In the genomic region with DNA sequence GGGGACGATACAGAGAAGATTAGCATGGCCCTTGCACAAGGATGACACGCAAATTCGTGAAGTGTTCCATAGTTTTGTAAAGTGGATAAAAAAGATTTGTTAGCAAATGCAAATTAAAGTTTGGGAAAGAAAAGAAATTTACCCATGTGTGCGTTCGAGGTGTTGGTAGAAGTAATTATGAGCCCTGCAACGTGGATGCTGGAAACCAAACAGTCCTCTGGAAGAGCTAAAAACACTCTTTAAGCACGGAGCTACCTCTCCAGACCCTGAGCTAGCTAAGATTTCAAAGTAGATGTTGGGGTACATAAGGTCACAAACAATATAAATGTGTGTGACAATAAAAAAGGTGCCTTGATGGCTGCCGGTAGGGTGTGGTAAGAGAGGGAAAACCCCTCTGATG, we compare ENCODE assay signal across 7 mouse cellular contexts. TPM values are rescaled to one million over a fixed set of nuclear protein-coding genes. Genes with fewer than 3 reads are reported as not detected.
DNase-seq lines count a peak whose midpoint lies in the region; ATAC-seq and TF ChIP-seq lines count a peak whose summit lies in the region.

No protein-coding gene starts in this region.

- peak overlapping the region; percentile 98 for H3K4me3 ChIP-seq in megakaryocyte, embryonic 14.5 days (replicated peaks)
- peak overlapping the region; percentile 80 for H3K4me3 ChIP-seq in forebrain, embryonic 12.5 days (replicated peaks)
- H3K4me3 ChIP-seq in limb, embryonic 14.5 days (replicated peaks; ENCODE audit: low read length), result peak overlapping the region; percentile 62
- peak overlapping the region; percentile 93 for H3K4me3 ChIP-seq in stomach, embryonic 16.5 days (replicated peaks; ENCODE audit: low read length)

- no peak for ATAC-seq in megakaryocyte, adult 5-6 weeks (ENCODE audit: poor library complexity, severe bottlenecking)
- ATAC-seq in forebrain, embryonic 12.5 days (ENCODE audit: low FRiP score), result no peak
- no peak for ATAC-seq in limb, embryonic 14.5 days (ENCODE audit: low FRiP score, low read depth)
- no peak for ATAC-seq in stomach, embryonic 16.5 days (ENCODE audit: insufficient read depth, low FRiP score)

- no peak overlapping the region for H3K27ac ChIP-seq in forebrain, embryonic 12.5 days
- H3K27ac ChIP-seq in limb, embryonic 14.5 days (replicated peaks; ENCODE audit: low read depth, low read length), result no peak overlapping the region
- 0 out of 2 replicates have a peak overlapping the region, but pooled peaks have one; percentile 9 for H3K27ac ChIP-seq in stomach, embryonic 16.5 days (ENCODE audit: low read length)

- H3K4me1 ChIP-seq in megakaryocyte, embryonic 14.5 days, result peaks cover 71% of the 10 kb centered on the region
- peaks cover 53% of the 10 kb centered on the region for H3K4me1 ChIP-seq in forebrain, embryonic 12.5 days
- peaks cover 29% of the 10 kb centered on the region for H3K4me1 ChIP-seq in limb, embryonic 14.5 days (ENCODE audit: control insufficient read depth, insufficient read depth, low read length)
- H3K4me1 ChIP-seq in stomach, embryonic 16.5 days (ENCODE audit: control insufficient read depth, insufficient read depth, low read length), result peaks cover 38% of the 10 kb centered on the region

- no peak for TF ChIP-seq POLR2A in limb, embryonic 14.5 days (IDR thresholded peaks at IDR 0.05; ENCODE audit: borderline replicate concordance, extremely low read depth, insufficient read depth, insufficient read length)

- peak overlapping the region; percentile 83; the same call in 1 of the 2 replicates for H3K9ac ChIP-seq in forebrain, embryonic 12.5 days
- peak overlapping the region; percentile 1; the same call in 1 of the 2 replicates for H3K9ac ChIP-seq in limb, embryonic 14.5 days (ENCODE audit: low read depth, low read length, severe bottlenecking)
- 0 out of 2 replicates have a peak overlapping the region, but pooled peaks have one; percentile 15 for H3K9ac ChIP-seq in stomach, embryonic 16.5 days (ENCODE audit: low read length)

- no peaks in the 10 kb centered on the region for H3K9me3 ChIP-seq in megakaryocyte, embryonic 14.5 days
- H3K9me3 ChIP-seq in forebrain, embryonic 12.5 days, result no peaks in the 10 kb centered on the region
- H3K9me3 ChIP-seq in limb, embryonic 14.5 days (ENCODE audit: control insufficient read depth, low read length), result no peaks in the 10 kb centered on the region
- H3K9me3 ChIP-seq in stomach, embryonic 16.5 days (replicated peaks; ENCODE audit: control insufficient read depth, low read length), result no peaks in the 10 kb centered on the region

- H3K4me2 ChIP-seq in forebrain, embryonic 12.5 days, result peak overlapping the region; percentile 70
- H3K4me2 ChIP-seq in limb, embryonic 14.5 days (replicated peaks; ENCODE audit: low read depth, low read length, severe bottlenecking), result peak overlapping the region; percentile 53
- H3K4me2 ChIP-seq in stomach, embryonic 16.5 days (ENCODE audit: low read depth, low read length), result peak overlapping the region; percentile 68

- WGBS in forebrain, embryonic 12.5 days, result 90% methylated on average over 8 of the region's 8 CpGs
- 74% methylated on average over 8 of the region's 8 CpGs for WGBS in limb, embryonic 14.5 days
- WGBS in stomach, embryonic 16.5 days, result 68% methylated on average over 8 of the region's 8 CpGs

- peaks cover 41% of the 10 kb centered on the region for H3K36me3 ChIP-seq in megakaryocyte, embryonic 14.5 days (replicated peaks; ENCODE audit: low read length)
- H3K36me3 ChIP-seq in forebrain, embryonic 12.5 days (replicated peaks), result peaks cover 24% of the 10 kb centered on the region
- peaks cover 25% of the 10 kb centered on the region for H3K36me3 ChIP-seq in limb, embryonic 14.5 days (ENCODE audit: control insufficient read depth, insufficient read depth, low read length)
- peaks cover 4% of the 10 kb centered on the region; the same call in 1 of the 2 replicates for H3K36me3 ChIP-seq in stomach, embryonic 16.5 days (ENCODE audit: control insufficient read depth, insufficient read depth, low read length)

- no peak for DNase-seq in limb, embryonic 14.5 days (ENCODE audit: low spot score)
- DNase-seq in adrenal gland, postnatal 10 days, result no peak
- DNase-seq in retina, postnatal 1 day, result no peak

- no peaks in the 10 kb centered on the region for H3K27me3 ChIP-seq in megakaryocyte, embryonic 14.5 days (replicated peaks)
- H3K27me3 ChIP-seq in forebrain, embryonic 12.5 days, result no peaks in the 10 kb centered on the region
- no peaks in the 10 kb centered on the region for H3K27me3 ChIP-seq in limb, embryonic 14.5 days (ENCODE audit: control insufficient read depth, insufficient read depth, low read length)
- H3K27me3 ChIP-seq in stomach, embryonic 16.5 days (ENCODE audit: control insufficient read depth, insufficient read depth, low read length), result no peaks in the 10 kb centered on the region

RNA-seq across cellular contexts. Expression of gene Chchd1, which starts 1.3 kb away (rescaled TPM):
- polyA plus RNA-seq in megakaryocyte, embryonic 14.5 days (2012; ENCODE audit: insufficient read depth, low replicate concordance), result 4.5 and 7.2 TPM in 2 replicates
- 94.2 and 107 TPM in 2 replicates for total RNA-seq in megakaryocyte, adult 5-6 weeks (2015)
- total RNA-seq in megakaryocyte, adult 5-6 weeks (2017), result 86.5 and 86.8 TPM in 2 replicates
- 268 and 275 TPM in 2 replicates for polyA plus RNA-seq in forebrain, embryonic 12.5 days (2016; fragmentation: Nextera tagmentation; extraction: Ambion mirVana)
- polyA plus RNA-seq in limb, embryonic 14.5 days (2012; rRNA removed), result 62.8 and 131 TPM in 2 replicates
- polyA plus RNA-seq in limb, embryonic 14.5 days (2014; fragmentation: Nextera tagmentation; extraction: Ambion mirVana), result 187 and 202 TPM in 2 replicates
- polyA plus RNA-seq in stomach, embryonic 16.5 days (2015; fragmentation: Nextera tagmentation; extraction: Ambion mirVana), result 149 and 187 TPM in 2 replicates
- 10 to 100 TPM; 91.8 to 96.3 TPM for total RNA-seq in adrenal gland, postnatal 10 days (2021)

RNA-seq across cellular contexts. Expression of gene Zswim8, which starts 5.8 kb away (rescaled TPM):
- 73.4 and 150 TPM in 2 replicates for polyA plus RNA-seq in megakaryocyte, embryonic 14.5 days (2012; ENCODE audit: insufficient read depth, low replicate concordance)
- 33.2 and 39.3 TPM in 2 replicates for total RNA-seq in megakaryocyte, adult 5-6 weeks (2015)
- 26.5 and 33.3 TPM in 2 replicates for total RNA-seq in megakaryocyte, adult 5-6 weeks (2017)
- 46.0 and 46.5 TPM in 2 replicates for polyA plus RNA-seq in forebrain, embryonic 12.5 days (2016; fragmentation: Nextera tagmentation; extraction: Ambion mirVana)
- polyA plus RNA-seq in limb, embryonic 14.5 days (2012; rRNA removed), result 195 and 272 TPM in 2 replicates
- polyA plus RNA-seq in limb, embryonic 14.5 days (2014; fragmentation: Nextera tagmentation; extraction: Ambion mirVana), result 38.9 and 43.7 TPM in 2 replicates
- 23.2 and 26.8 TPM in 2 replicates for polyA plus RNA-seq in stomach, embryonic 16.5 days (2015; fragmentation: Nextera tagmentation; extraction: Ambion mirVana)
- 100 to 1,000 TPM in 1 of 2 experiments, 10 to 100 TPM in 1; 83.7 to 104 TPM for total RNA-seq in adrenal gland, postnatal 10 days (2021)

RNA-seq across cellular contexts. Expression of gene Fut11, which starts 6.8 kb away (rescaled TPM):
- polyA plus RNA-seq in megakaryocyte, embryonic 14.5 days (2012; ENCODE audit: insufficient read depth, low replicate concordance), result 8.5 and 13.9 TPM in 2 replicates
- total RNA-seq in megakaryocyte, adult 5-6 weeks (2015), result 9.1 and 12.5 TPM in 2 replicates
- total RNA-seq in megakaryocyte, adult 5-6 weeks (2017), result 4.9 and 6.5 TPM in 2 replicates
- 20.5 and 23.3 TPM in 2 replicates for polyA plus RNA-seq in forebrain, embryonic 12.5 days (2016; fragmentation: Nextera tagmentation; extraction: Ambion mirVana)
- polyA plus RNA-seq in limb, embryonic 14.5 days (2012; rRNA removed), result 22.6 and 26.7 TPM in 2 replicates
- 26.9 and 29.2 TPM in 2 replicates for polyA plus RNA-seq in limb, embryonic 14.5 days (2014; fragmentation: Nextera tagmentation; extraction: Ambion mirVana)
- polyA plus RNA-seq in stomach, embryonic 16.5 days (2015; fragmentation: Nextera tagmentation; extraction: Ambion mirVana), result 18.3 and 19.3 TPM in 2 replicates
- total RNA-seq in adrenal gland, postnatal 10 days (2021), result 10 to 100 TPM; 16.3 to 18.6 TPM

RNA-seq across cellular contexts. Expression of gene Sec24c, which starts 27.4 kb away (rescaled TPM):
- 49.1 and 52.5 TPM in 2 replicates for polyA plus RNA-seq in megakaryocyte, embryonic 14.5 days (2012; ENCODE audit: insufficient read depth, low replicate concordance)
- 34.2 and 48.4 TPM in 2 replicates for total RNA-seq in megakaryocyte, adult 5-6 weeks (2015)
- 69.7 and 90.0 TPM in 2 replicates for total RNA-seq in megakaryocyte, adult 5-6 weeks (2017)
- 87.6 and 94.8 TPM in 2 replicates for polyA plus RNA-seq in forebrain, embryonic 12.5 days (2016; fragmentation: Nextera tagmentation; extraction: Ambion mirVana)
- polyA plus RNA-seq in limb, embryonic 14.5 days (2012; rRNA removed), result 149 and 207 TPM in 2 replicates
- polyA plus RNA-seq in limb, embryonic 14.5 days (2014; fragmentation: Nextera tagmentation; extraction: Ambion mirVana), result 77.2 and 84.0 TPM in 2 replicates
- polyA plus RNA-seq in stomach, embryonic 16.5 days (2015; fragmentation: Nextera tagmentation; extraction: Ambion mirVana), result 90.5 and 110 TPM in 2 replicates
- total RNA-seq in adrenal gland, postnatal 10 days (2021), result 100 to 1,000 TPM; 120 to 130 TPM

RNA-seq across cellular contexts. Expression of gene Ndst2, which starts 32.8 kb away (rescaled TPM):
- 4.0 and 4.1 TPM in 2 replicates for polyA plus RNA-seq in megakaryocyte, embryonic 14.5 days (2012; ENCODE audit: insufficient read depth, low replicate concordance)
- 55.7 and 60.3 TPM in 2 replicates for total RNA-seq in megakaryocyte, adult 5-6 weeks (2015)
- total RNA-seq in megakaryocyte, adult 5-6 weeks (2017), result 14.0 and 19.5 TPM in 2 replicates
- 22.3 and 24.5 TPM in 2 replicates for polyA plus RNA-seq in forebrain, embryonic 12.5 days (2016; fragmentation: Nextera tagmentation; extraction: Ambion mirVana)
- polyA plus RNA-seq in limb, embryonic 14.5 days (2012; rRNA removed), result 65.9 and 74.0 TPM in 2 replicates
- polyA plus RNA-seq in limb, embryonic 14.5 days (2014; fragmentation: Nextera tagmentation; extraction: Ambion mirVana), result 36.5 and 41.4 TPM in 2 replicates
- 23.7 and 24.4 TPM in 2 replicates for polyA plus RNA-seq in stomach, embryonic 16.5 days (2015; fragmentation: Nextera tagmentation; extraction: Ambion mirVana)
- 10 to 100 TPM; 24.1 to 32.7 TPM for total RNA-seq in adrenal gland, postnatal 10 days (2021)

Comparison
In these comparisons a context has a peak if more than half of its experiments do, and no peak if none do; other contexts are left out.
1. H3K9ac ChIP-seq: peak in every context shown above with its lines; median percentile 83 in forebrain, embryonic 12.5 days; 15 in stomach, embryonic 16.5 days; 1 in limb, embryonic 14.5 days.